Mouse (Mus musculus) myocyte (in vitro differentiated cells): ENCODE results near the gene Pou2f1. TPM values are rescaled to one million over a fixed set of nuclear protein-coding genes. Genes with fewer than 3 reads are reported as not detected.

ENCODE experiments used
- H3K27me3 ChIP-seq: one replicate; pipeline ENCODE4 v1.6.1; 2011; ENCODE audit not compliant: control insufficient read depth, insufficient read depth, insufficient read length
- H3K36me3 ChIP-seq: one replicate; pipeline ENCODE4 v1.6.1; 2011; ENCODE audit not compliant: control insufficient read depth, insufficient read depth
- H3K4me2 ChIP-seq: one replicate; pipeline ENCODE4 v1.6.1; 2011; ENCODE audit warnings: low read depth, control low read depth
- H3K4me3 ChIP-seq: one replicate; pipeline ENCODE4 v1.5.1; 2011; ENCODE audit warnings: mild to moderate bottlenecking, control low read depth, moderate library complexity
- H3K79me2 ChIP-seq: one replicate; pipeline ENCODE4 v1.6.1; 2011; ENCODE audit not compliant: control insufficient read depth, insufficient read depth
- H3ac ChIP-seq: one replicate; pipeline ENCODE4 v1.6.1; 2011; ENCODE audit not compliant: control insufficient read depth, insufficient read length
- CEBPB ChIP-seq: IDR thresholded peaks from 2 replicates; pipeline ENCODE4 v1.6.1; 2011; ENCODE audit warnings: mild to moderate bottlenecking, moderate library complexity; ENCODE audit not compliant: poor library complexity, insufficient read depth, severe bottlenecking
- E2F4 ChIP-seq: IDR thresholded peaks from one replicate; pipeline ENCODE4 v1.6.1; 2011; ENCODE audit warnings: mild to moderate bottlenecking, control low read depth, moderate library complexity; ENCODE audit not compliant: insufficient read depth
- MAX ChIP-seq: IDR thresholded peaks from one replicate; pipeline ENCODE4 v1.6.1; 2011; ENCODE audit warnings: low read depth, mild to moderate bottlenecking, control low read depth
- MYOD1 ChIP-seq, 3 experiments: IDR thresholded peaks; one replicate each; pipeline ENCODE4 v1.6.1; 2011; ENCODE audit warnings: control low read depth in 2 of 3, low read depth in 2 of 3, mild to moderate bottlenecking in 2 of 3, moderate library complexity in 1 of 3; ENCODE audit not compliant: insufficient read length in 2 of 3, control insufficient read depth in 1 of 3
- MYOG ChIP-seq, 3 experiments: IDR thresholded peaks; one replicate each; pipeline ENCODE4 v1.6.1; 2011; ENCODE audit warnings: control low read depth in 2 of 3, low read depth in 2 of 3, mild to moderate bottlenecking in 2 of 3; ENCODE audit not compliant: insufficient read length in 2 of 3, control insufficient read depth in 1 of 3, insufficient read depth in 1 of 3
- POLR2A ChIP-seq: IDR thresholded peaks from one replicate; pipeline ENCODE4 v1.6.1; 2011; ENCODE audit warnings: low read depth, mild to moderate bottlenecking, control low read depth, moderate library complexity; ENCODE audit not compliant: insufficient read length
- POLR2AphosphoS2 ChIP-seq: IDR thresholded peaks from one replicate; pipeline ENCODE4 v1.6.1; 2011; ENCODE audit warnings: low read depth, control low read depth; ENCODE audit not compliant: insufficient read length
- REST ChIP-seq: IDR thresholded peaks from one replicate; pipeline ENCODE4 v1.6.1; 2011; ENCODE audit warnings: mild to moderate bottlenecking, control low read depth, moderate library complexity; ENCODE audit not compliant: insufficient read depth, insufficient read length
- SRF ChIP-seq: IDR thresholded peaks from one replicate; pipeline ENCODE4 v1.6.1; 2011; ENCODE audit warnings: low read depth; ENCODE audit not compliant: control insufficient read depth, insufficient read length
- TCF12 ChIP-seq: IDR thresholded peaks from one replicate; pipeline ENCODE4 v1.6.1; 2011; ENCODE audit warnings: mild to moderate bottlenecking, control low read depth; ENCODE audit not compliant: poor library complexity, insufficient read depth, severe bottlenecking
- TCF3 ChIP-seq: IDR thresholded peaks from one replicate; pipeline ENCODE4 v1.6.1; 2011; ENCODE audit warnings: low read depth, control low read depth; ENCODE audit not compliant: insufficient read length
- USF1 ChIP-seq: IDR thresholded peaks from one replicate; pipeline ENCODE4 v1.6.1; 2011; ENCODE audit warnings: low read depth, mild to moderate bottlenecking, control low read depth, moderate library complexity
- polyA plus RNA-seq: library from polyadenylated mRNA; unstranded; fragments of >200 nt; fragmentation: generic; extraction: Trizol; gene quantifications from one replicate; pipeline ENCODE4 v1.2.1, GENCODE M21; 2012; ENCODE audit warnings: missing spikeins

Pou2f1 gene
- polyA plus RNA-seq, 1 experiment, result 2.1 TPM

- Histone ChIP-seq H3K36me3 (peaks cover 15% of the 10 kb centered on the region), H3K79me2 (no peaks in the 10 kb centered on the region), H3ac (no peak overlapping the region), H3K27me3 (no peaks in the 10 kb centered on the region), H3K4me3 (no peak overlapping the region), H3K4me2 (no peak overlapping the region)
- TF ChIP-seq MAX (no peak), REST (no peak), TCF3 (no peak), CEBPB (no peak), E2F4 (no peak), SRF (no peak), TCF12 (no peak), MYOG (IDR thresholded peaks at IDR 0.05; ENCODE audit: control insufficient read depth in 1 of 3, insufficient read depth in 1 of 3, insufficient read length in 2 of 3, low read depth in 2 of 3) (no peak), POLR2A (no peak), USF1 (no peak), MYOD1 (IDR thresholded peaks at IDR 0.05; ENCODE audit: control insufficient read depth in 1 of 3, insufficient read length in 2 of 3, low read depth in 2 of 3) (no peak), POLR2AphosphoS2 (no peak)
These were observed 120.2 kb downstream of the Pou2f1 start for GRCm38 (mm10) chr1:165882146-165882900.

- TF ChIP-seq TCF12 (no peak), CEBPB (peak; percentile 55; the same call in 1 of the 2 replicates)
These were observed 123.7 kb downstream of the Pou2f1 start for GRCm38 (mm10) chr1:165878751-165879150.

GRCm38 (mm10) chr1:165875520-165876284 is 126.8 kb downstream of the Pou2f1 start:
- H3K36me3 ChIP-seq, result peaks cover 10% of the 10 kb centered on the region
- TF ChIP-seq E2F4 (no peak), MAX (no peak), TCF3 (no peak), CEBPB (peak; percentile 38; the same call in 1 of the 2 replicates), MYOD1 (IDR thresholded peaks at IDR 0.05; ENCODE audit: control insufficient read depth in 1 of 3, insufficient read length in 2 of 3, low read depth in 2 of 3) (peak in 1 of 3 experiments; percentile 12), USF1 (no peak), MYOG (IDR thresholded peaks at IDR 0.05; ENCODE audit: control insufficient read depth in 1 of 3, insufficient read depth in 1 of 3, insufficient read length in 2 of 3, low read depth in 2 of 3) (peak in 1 of 3 experiments; percentile 60), REST (no peak), SRF (no peak)

More at GRCm38 (mm10) chr1:165878751-165879150, 123.7 kb downstream of the Pou2f1 start:
- no peaks in the 10 kb centered on the region for H3K79me2 ChIP-seq
- H3K27me3 ChIP-seq, result no peaks in the 10 kb centered on the region
- peaks cover 11% of the 10 kb centered on the region for H3K36me3 ChIP-seq
- H3K4me3 ChIP-seq, result no peak overlapping the region
- H3ac ChIP-seq, result no peak overlapping the region
- H3K4me2 ChIP-seq, result no peak overlapping the region

GRCm38 (mm10) chr1:165874645-165875044 is 127.8 kb downstream of the Pou2f1 start:
- TF ChIP-seq TCF12 (no peak), CEBPB (no peak), REST (no peak), E2F4 (no peak), SRF (no peak), POLR2A (no peak), USF1 (no peak), TCF3 (no peak), MYOG (IDR thresholded peaks at IDR 0.05; ENCODE audit: control insufficient read depth in 1 of 3, insufficient read depth in 1 of 3, insufficient read length in 2 of 3, low read depth in 2 of 3) (no peak), POLR2AphosphoS2 (no peak), MAX (no peak), MYOD1 (IDR thresholded peaks at IDR 0.05; ENCODE audit: control insufficient read depth in 1 of 3, insufficient read length in 2 of 3, low read depth in 2 of 3) (no peak)
- H3K4me2 ChIP-seq, result no peak overlapping the region

More at GRCm38 (mm10) chr1:165875520-165876284, 126.8 kb downstream of the Pou2f1 start:
- Histone ChIP-seq H3ac (no peak overlapping the region), H3K4me2 (no peak overlapping the region), H3K79me2 (no peaks in the 10 kb centered on the region), H3K4me3 (no peak overlapping the region), H3K27me3 (no peaks in the 10 kb centered on the region)

GRCm38 (mm10) chr1:165868659-165869058 is 133.8 kb downstream of the Pou2f1 start:
- H3K79me2 ChIP-seq, result no peaks in the 10 kb centered on the region
- no peak overlapping the region for H3ac ChIP-seq
- no peak overlapping the region for H3K4me3 ChIP-seq
- no peaks in the 10 kb centered on the region for H3K27me3 ChIP-seq
- TF ChIP-seq TCF3, result no peak
- TF ChIP-seq POLR2AphosphoS2, result no peak
- no peak for TF ChIP-seq TCF12
- TF ChIP-seq USF1, result no peak
- no peak for TF ChIP-seq CEBPB
- peaks cover 6% of the 10 kb centered on the region for H3K36me3 ChIP-seq
- H3K4me2 ChIP-seq, result no peak overlapping the region

More at GRCm38 (mm10) chr1:165874645-165875044, 127.8 kb downstream of the Pou2f1 start:
- H3K4me3 ChIP-seq, result no peak overlapping the region
- H3K27me3 ChIP-seq, result no peaks in the 10 kb centered on the region
- no peak overlapping the region for H3ac ChIP-seq
- H3K36me3 ChIP-seq, result peaks cover 14% of the 10 kb centered on the region
- no peaks in the 10 kb centered on the region for H3K79me2 ChIP-seq
